Mouse (Mus musculus) lung, postnatal 0 days (tissue): ENCODE measurements at regions not wholly inside any gene's neighbourhood (a gene's known extent, or its start where the extent isn't known, plus 50 kb on each side); places are given as distances from the start of the nearest gene placed in this dataset.
"Not testable (repeated sequence)": the region's sequence is repeated elsewhere in the genome, so short reads cannot be mapped to it uniquely, and the experiment has no call there.

ENCODE experiments used
- CTCF ChIP-seq: IDR thresholded peaks from 2 replicates; pipeline ENCODE4 v1.5.1; 2016; ENCODE audit warnings: antibody characterized with exemption, mild to moderate bottlenecking
- EP300 ChIP-seq: IDR thresholded peaks from 2 replicates; pipeline ENCODE4 v1.6.1; 2016; ENCODE audit warnings: antibody characterized with exemption, mild to moderate bottlenecking, control low read depth

DNA sequence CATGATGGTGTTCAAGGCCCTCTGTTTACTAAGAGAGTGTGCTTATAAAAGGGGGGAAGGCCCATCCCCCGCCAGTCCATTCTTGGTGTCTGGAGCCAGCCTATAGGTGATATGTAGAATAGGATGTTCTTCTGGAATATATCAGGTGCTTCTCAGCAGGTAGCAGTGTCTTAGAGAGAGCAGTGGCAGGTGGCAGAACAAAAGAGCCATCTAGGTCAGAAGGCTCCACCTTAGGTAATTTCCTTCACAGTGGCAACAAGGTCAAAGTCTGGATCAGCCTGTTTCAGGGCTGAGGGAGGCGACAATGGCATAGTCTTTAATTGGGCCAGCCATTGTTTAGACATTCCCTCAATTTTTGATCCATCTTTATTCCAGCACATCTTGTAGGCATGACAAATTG is 107.9 kb upstream of the Cst10 start:
- TF ChIP-seq CTCF, EP300: not testable (repeated sequence)
